Mouse (Mus musculus): Measurements from ENCODE around the gene Gnpnat1.

The Gnpnat1 gene

GRCm38 (mm10) chr14:45399836-45400235 is 4.9 kb downstream of the Gnpnat1 start:
- DNase-seq (ENCODE audit: low spot score in 2 of 2), result no peak

GRCm38 (mm10) chr14:45389194-45389593 is 15.5 kb downstream of the Gnpnat1 start:
- DNase-seq (ENCODE audit: low spot score in 2 of 2), result peak in 1 of 2 experiments; percentile 15

DNA sequence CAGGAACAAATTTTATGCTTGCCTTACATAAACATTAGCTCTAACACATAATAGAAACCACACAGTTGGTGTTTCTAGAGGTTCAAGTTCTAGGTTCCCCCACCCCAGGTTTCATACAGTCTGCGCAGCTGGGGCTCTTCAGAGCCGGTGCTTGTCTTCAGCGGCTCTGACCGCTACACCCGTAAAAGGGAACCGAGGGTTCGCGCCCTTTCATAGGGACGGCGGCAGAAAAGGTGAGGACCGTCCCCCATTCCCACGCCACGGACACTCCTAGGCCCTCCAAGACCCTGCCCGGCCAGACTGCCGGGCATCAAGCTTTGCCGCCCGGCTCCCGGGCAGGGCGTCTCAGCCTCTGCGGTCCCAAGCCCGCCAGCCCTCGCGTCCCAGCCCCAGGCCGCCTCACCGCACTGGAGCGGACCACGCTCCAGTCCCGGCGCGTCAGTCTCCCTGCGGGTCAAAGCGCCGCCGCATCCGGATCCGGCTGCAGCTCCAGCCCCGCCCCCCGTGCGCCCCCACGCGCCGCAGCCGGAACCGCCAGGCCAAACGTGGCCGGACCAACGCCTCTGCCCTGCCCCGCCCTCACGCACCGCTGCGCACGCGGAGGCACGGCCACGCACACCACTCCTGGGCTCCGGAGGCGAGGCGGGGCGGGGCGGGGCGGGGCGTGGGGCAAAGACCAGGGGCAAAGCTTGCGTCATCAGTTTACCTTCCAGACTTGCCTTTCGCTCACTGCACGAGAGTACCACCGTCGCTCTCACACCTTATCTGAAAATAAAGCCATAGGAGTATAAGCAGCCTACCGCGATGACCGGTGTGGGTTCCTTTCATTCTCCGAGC is 16.1 kb downstream of the Gnpnat1 start:
- DNase-seq (ENCODE audit: low spot score in 2 of 2), result peak; percentile 70 to 80

GRCm38 (mm10) chr14:45387480-45387879 is 17.2 kb downstream of the Gnpnat1 start:
- DNase-seq (ENCODE audit: low spot score in 2 of 2), result no peak

- DNase-seq (ENCODE audit: low spot score in 2 of 2), result no peak
Observed at GRCm38 (mm10) chr14:45385596-45385995, 19.1 kb downstream of the Gnpnat1 start.

DNA sequence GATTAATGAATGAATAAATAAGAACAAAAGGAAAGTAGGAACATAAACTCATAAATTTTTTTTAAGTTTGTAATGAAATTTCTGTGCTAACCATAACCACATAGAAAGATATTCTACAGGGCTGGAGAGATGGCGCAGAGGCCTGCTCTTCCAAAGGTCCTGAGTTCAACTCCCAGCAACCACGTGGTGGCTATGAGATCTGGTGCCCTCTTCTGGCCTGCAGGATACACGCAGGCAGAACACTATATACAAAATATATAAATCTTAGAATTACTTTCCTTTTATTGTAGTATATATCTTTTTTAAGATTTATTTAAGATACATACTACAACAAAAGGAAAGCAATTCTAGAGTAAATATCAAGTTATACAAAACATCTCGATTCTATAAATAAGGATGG is 21.8 kb downstream of the Gnpnat1 start:
- no peak for DNase-seq (ENCODE audit: low spot score in 2 of 2)

GRCm38 (mm10) chr14:45380756-45381155 is 24.0 kb downstream of the Gnpnat1 start:
- no peak for DNase-seq (ENCODE audit: low spot score in 2 of 2)

DNA sequence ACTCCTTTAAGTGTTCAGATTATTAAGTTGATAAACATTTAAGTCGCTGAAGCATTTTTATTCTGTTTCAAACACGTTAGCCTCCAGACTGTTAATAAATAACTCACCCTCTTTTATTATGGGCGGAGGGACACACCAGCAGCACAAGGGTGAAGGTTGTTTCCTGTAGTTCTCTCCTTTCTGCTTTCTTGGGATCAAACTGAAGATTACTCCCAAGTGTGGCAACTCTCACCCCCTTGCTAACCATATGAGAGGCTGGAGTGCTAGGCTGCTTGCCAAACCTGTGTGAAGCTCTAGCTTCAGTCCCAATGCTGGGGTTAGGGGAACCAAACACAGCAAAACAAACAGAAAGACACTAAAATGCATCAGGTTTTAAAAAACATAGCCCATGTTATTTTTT is 25.9 kb downstream of the Gnpnat1 start:
- no peak for DNase-seq (ENCODE audit: low spot score in 2 of 2)

GRCm38 (mm10) chr14:45365196-45365587 is 39.5 kb downstream of the Gnpnat1 start:
- no peak for DNase-seq (ENCODE audit: low spot score in 2 of 2)

DNA sequence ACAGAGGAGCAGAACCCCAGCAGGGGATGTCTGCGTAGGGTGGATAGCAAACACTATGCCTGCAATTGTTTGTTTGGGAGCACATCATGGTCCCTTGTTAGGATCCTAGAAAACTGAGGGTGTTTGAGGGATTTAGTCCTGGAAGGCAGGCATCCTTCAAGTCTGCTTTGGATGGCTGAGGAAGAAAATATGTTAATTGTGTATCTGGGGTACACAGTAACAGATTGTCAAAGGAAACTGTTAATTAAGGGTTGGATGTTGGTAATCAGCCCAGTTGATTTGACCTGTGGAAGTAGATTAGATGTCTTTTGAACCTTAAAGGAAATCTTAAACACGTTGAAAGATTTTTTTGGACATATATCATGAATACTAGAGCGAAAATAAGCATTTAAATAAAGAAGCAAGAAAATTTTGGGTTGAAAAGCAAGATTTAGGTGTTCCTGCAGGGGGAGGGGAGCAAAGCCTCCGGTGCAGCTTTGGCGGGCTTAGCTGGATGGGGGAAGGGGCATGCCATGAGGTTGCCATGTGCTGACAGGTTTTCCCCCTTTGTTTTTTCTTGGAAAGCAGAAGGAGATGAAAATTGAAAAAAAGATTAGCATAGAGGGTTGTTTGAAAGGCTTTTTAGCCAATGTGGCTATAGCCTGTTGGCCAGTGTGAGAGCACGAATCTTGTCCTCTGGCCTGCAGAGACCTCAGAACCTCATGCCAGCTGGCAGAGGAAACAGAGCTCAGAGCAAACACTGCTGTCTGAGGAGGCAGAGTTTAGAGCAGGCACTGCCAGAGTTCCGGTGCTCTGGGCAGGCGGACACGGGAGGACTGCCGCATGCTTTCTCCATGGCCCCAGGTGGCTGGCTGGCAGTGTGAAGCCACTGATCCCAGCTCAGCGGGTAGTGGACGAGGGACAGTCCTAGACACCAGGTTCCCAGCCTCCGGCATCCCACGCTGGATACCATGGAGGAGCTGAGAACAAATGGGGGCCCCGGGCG is 40.2 kb downstream of the Gnpnat1 start:
- DNase-seq (ENCODE audit: low spot score in 2 of 2), result no peak

DNA sequence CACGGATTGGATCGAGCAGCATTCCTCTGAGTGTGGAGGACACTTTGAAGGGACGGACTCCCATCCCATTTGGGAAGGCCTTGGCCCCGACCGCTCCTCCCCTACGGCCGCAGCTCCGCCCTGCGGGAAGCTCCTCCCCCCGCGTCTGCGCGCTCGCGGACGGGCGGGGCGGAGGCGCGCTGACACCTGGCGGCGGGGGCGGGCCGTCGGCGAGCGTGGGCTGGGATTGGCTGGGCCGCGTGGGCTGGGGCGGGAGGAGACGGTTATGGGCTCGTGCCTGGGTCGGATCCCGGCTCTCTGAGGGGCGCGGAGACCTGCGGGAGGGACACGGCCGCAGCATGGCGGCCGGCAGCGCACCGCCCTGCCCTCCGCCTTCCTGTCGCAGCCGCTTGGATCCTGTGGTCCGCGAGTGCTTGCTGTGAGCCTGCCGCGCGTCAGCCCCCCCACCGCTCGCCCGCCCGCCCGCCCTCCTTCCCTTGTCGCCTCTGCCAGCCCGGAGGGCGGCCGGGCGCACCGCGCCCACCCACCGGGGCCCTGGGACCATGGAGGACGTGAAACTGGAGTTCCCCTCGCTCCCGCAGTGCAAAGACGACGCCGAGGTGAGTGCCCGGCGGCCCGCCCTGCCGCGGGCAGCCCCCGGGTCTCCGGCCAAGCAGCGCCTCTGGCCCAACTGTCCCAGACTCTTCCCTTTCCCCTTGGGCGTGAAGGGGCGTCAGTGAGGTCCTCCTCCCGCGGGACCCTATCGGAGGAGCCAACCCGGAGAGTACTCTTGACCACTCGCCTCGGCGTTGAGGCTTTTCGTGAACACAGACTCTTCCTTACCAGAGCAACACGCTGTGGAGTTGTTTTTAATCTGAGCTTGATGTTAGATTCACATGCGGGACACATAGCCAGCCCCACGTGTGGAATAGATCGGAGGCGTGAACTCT is 53.5 kb downstream of the Gnpnat1 start, which contains the start of gene Styx:
TSS of gene Styx (plus strand) at position 163 of the 929 bp plus-strand sequence.
- peak; percentile 76 to 88 for DNase-seq (ENCODE audit: low spot score in 2 of 2)

- DNase-seq (ENCODE audit: low spot score in 2 of 2), result peak; percentile 84 to 85
Observed at GRCm38 (mm10) chr14:45329589-45330181, 75.0 kb downstream of the Gnpnat1 start, which contains the start of gene Psmc6. Psmc6 (plus strand) TSS chr14:45329788.

DNA sequence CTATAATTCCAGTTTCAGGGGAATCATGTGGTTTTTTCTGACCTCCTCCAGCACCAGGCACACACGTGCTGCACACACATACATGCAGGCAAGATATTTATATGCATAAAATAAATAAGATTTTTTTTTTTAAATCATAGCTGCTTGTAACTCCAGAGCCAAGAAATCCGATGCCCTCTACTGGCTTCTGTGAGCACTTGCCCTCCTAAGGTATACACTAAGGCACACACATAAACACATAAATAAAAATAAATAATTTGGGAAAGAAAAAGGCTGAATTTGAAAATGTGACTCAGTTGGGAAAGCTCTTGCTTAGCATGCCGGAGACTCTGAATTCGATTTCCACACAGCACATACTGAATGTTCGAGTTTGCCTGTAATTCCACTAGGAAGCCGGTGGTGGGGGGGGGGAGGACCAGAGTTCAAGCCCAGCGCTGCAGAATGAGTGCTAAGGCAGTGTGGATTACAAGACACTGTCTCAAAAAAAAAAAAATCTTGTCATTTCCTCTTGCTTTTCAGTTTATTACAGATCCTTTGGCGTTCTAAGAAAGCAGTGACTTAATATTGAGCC is 75.6 kb downstream of the Gnpnat1 start:
- no peak for DNase-seq (ENCODE audit: low spot score in 2 of 2)

DNA sequence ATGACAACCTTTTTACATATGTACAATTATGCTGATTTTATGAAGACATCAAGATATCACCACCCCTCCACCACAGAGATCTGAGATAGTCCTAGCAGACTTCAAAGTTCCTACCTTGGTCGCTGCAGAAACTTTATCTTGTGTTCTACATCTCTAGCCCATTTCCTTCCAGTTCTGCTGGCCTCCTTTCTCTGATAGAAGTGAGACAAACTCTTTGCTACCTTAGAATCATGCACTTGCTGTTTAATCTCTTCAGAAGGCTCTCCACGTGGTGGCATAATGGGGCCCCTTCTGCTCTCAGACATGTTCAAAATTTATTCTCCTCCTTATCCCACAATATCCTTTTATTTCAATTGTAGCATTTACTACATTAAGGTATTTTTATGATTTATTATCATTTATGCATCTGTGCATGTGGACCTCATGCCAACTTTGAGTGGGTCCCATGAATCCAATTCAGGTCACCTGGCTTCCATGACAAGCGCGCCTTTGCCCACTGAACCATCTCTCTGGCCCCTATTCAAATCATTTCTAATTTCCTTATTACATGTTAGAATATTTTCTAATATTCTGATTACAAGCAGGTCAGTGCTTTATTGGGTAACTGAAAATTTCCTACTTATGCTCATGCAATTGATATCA is 76.5 kb downstream of the Gnpnat1 start:
- DNase-seq (ENCODE audit: low spot score in 2 of 2), result no peak

Data from frontal cortex, postnatal 14 days (tissue).